Mouse (Mus musculus): Measurements from ENCODE around the gene Tagln2.

DNA sequence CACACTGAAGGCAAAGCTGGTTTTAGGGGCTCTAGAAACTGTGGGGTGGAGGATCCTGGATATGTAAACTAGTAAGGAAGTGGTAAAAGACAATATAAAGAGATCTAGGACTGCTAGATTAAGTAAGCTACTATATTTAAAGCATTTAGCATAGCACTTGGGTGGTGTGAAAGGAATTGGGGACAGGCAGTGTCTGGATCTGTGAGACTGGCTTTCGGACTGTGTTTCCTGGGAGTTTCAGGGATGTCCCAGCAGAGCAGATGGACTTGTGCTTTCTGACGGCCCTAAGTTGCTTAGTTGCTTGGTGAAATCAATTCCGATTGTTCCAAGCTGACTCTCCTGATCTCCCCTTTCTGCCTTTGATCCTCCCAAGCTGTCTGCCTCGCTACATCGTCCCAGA is 13.2 kb upstream of the Tagln2 start:
- TF ChIP-seq CTCF (IDR thresholded peaks at IDR 0.05; ENCODE audit: low read depth) (no peak), EP300 (IDR thresholded peaks at IDR 0.05; ENCODE audit: low read depth) (no peak)
